ENCODE assay signal across 33 mouse cellular contexts in genomic region chr10:127679881-127680280, GRCm38 (mm10). TPM values are rescaled to one million over a fixed set of nuclear protein-coding genes. Genes with fewer than 3 reads are reported as not detected.
"Had no signal": no experiment of that assay in that cellular context is flagged by ENCODE, and none has a peak within 500 bp of the region (broad histone marks: within the 10 kb centered on the region; RNA-seq: fewer than 3 reads in every experiment).

No protein-coding gene starts in this region.

- H3K27me3 ChIP-seq: embryonic facial prominence, embryonic 12.5 days; embryonic facial prominence, embryonic 13.5 days; embryonic facial prominence, embryonic 15.5 days; forebrain, embryonic 12.5 days; forebrain, embryonic 13.5 days; forebrain, embryonic 15.5 days had no signal

- H3K36me3 ChIP-seq: embryonic facial prominence, embryonic 12.5 days; embryonic facial prominence, embryonic 13.5 days; embryonic facial prominence, embryonic 15.5 days; forebrain, embryonic 12.5 days; forebrain, embryonic 15.5 days; heart, embryonic 10.5 days had no signal

- H3K4me2 ChIP-seq: embryonic facial prominence, embryonic 12.5 days; embryonic facial prominence, embryonic 13.5 days; embryonic facial prominence, embryonic 15.5 days; forebrain, embryonic 12.5 days; forebrain, embryonic 13.5 days; forebrain, embryonic 15.5 days had no signal

- H3K9ac ChIP-seq: embryonic facial prominence, embryonic 12.5 days; embryonic facial prominence, embryonic 15.5 days; forebrain, embryonic 12.5 days; forebrain, embryonic 15.5 days; forebrain, postnatal 0 days had no signal

- ATAC-seq: forebrain, embryonic 13.5 days; forebrain, embryonic 14.5 days; forebrain, embryonic 15.5 days; forebrain, embryonic 16.5 days; forebrain, postnatal 0 days had no signal

- H3K4me3 ChIP-seq: embryonic facial prominence, embryonic 10.5 days; embryonic facial prominence, embryonic 12.5 days; embryonic facial prominence, embryonic 13.5 days; embryonic facial prominence, embryonic 15.5 days; erythroblast, embryonic 14.5 days; forebrain, embryonic 10.5 days; forebrain, embryonic 12.5 days; forebrain, embryonic 13.5 days; forebrain, embryonic 15.5 days; gastrocnemius, adult 2 months; heart, adult 2 months; heart, embryonic 10.5 days had no signal

- H3K27ac ChIP-seq: embryonic facial prominence, embryonic 10.5 days; embryonic facial prominence, embryonic 12.5 days; embryonic facial prominence, embryonic 13.5 days; embryonic facial prominence, embryonic 15.5 days; forebrain, embryonic 10.5 days; forebrain, embryonic 12.5 days; forebrain, embryonic 13.5 days; forebrain, embryonic 15.5 days; gastrocnemius, adult 2 months; heart, adult 2 months; heart, embryonic 10.5 days had no signal

- H3K9me3 ChIP-seq: embryonic facial prominence, embryonic 10.5 days; embryonic facial prominence, embryonic 12.5 days; embryonic facial prominence, embryonic 13.5 days; embryonic facial prominence, embryonic 15.5 days; forebrain, embryonic 10.5 days; forebrain, embryonic 12.5 days; forebrain, embryonic 13.5 days; forebrain, embryonic 15.5 days; heart, embryonic 10.5 days had no signal

- DNase-seq: cerebellum, adult 2 months; cerebellum, adult 8-10 months; cerebellum, postnatal 10 days; cerebellum, postnatal 14 days; cerebellum, postnatal 25 days; cerebellum, postnatal 36 days; embryo, embryonic 11 days; forebrain, postnatal 0 days; gastrocnemius, adult 2 months; gastrocnemius, postnatal 10 days; gastrocnemius, postnatal 14 days; gastrocnemius, postnatal 25 days; gastrocnemius, postnatal 36 days; heart, adult 18-20 months; heart, adult 2 months had no signal

RNA-seq across cellular contexts. Expression of gene Myo1a, which starts 25.1 kb away (rescaled TPM):
- total RNA-seq: common myeloid progenitor, adult 5-6 weeks; gastrocnemius, adult 18-20 months; gastrocnemius, adult 2 months; gastrocnemius, adult 8-10 months; granulocyte monocyte progenitor cell, adult 5-6 weeks had no signal

RNA-seq across cellular contexts. Expression of gene Tac2, which starts 44.4 kb away (rescaled TPM):
- total RNA-seq: common myeloid progenitor, adult 5-6 weeks; gastrocnemius, adult 18-20 months; gastrocnemius, adult 2 months; gastrocnemius, adult 8-10 months; gastrocnemius, postnatal 14 days; gastrocnemius, postnatal 25 days; gastrocnemius, postnatal 36 days; granulocyte monocyte progenitor cell, adult 5-6 weeks; heart, adult 18-20 months; heart, adult 2 months had no signal
- polyA plus RNA-seq: embryonic facial prominence, embryonic 14.5 days; forebrain, embryonic 10.5 days; forebrain, embryonic 11.5 days; forebrain, embryonic 12.5 days; heart, adult 2 months had no signal
